In genomic region chr10:77258041-77258590, GRCm38 (mm10) we compare ENCODE assay signal across 8 mouse cellular contexts. TPM values are rescaled to one million over a fixed set of nuclear protein-coding genes. Genes with fewer than 3 reads are reported as not detected.
DNase-seq lines count a peak whose midpoint lies in the region; ATAC-seq and TF ChIP-seq lines count a peak whose summit lies in the region.

No protein-coding gene starts in this region.

- H3K36me3 ChIP-seq in lung, postnatal 0 days (ENCODE audit: insufficient read depth, low read length), result 0 out of 2 replicates have a peak, but pooled peaks cover 7% of the 10 kb centered on the region
- H3K36me3 ChIP-seq in limb, embryonic 14.5 days (ENCODE audit: control insufficient read depth, insufficient read depth, low read length), result peaks cover 24% of the 10 kb centered on the region
- H3K36me3 ChIP-seq in stomach, embryonic 15.5 days, result 0 out of 2 replicates have a peak, but pooled peaks cover 5% of the 10 kb centered on the region

- no peak for TF ChIP-seq POLR2A in limb, embryonic 14.5 days (IDR thresholded peaks at IDR 0.05; ENCODE audit: borderline replicate concordance, extremely low read depth, insufficient read depth, insufficient read length)

- peak; percentile 36 for DNase-seq in cerebellum, adult 11-12 months
- DNase-seq in cerebellum, postnatal 10 days, result no peak
- DNase-seq in lung, postnatal 0 days (ENCODE audit: low spot score), result no peak
- no peak for DNase-seq in lung, postnatal 14 days
- no peak for DNase-seq in limb, embryonic 14.5 days (ENCODE audit: low spot score)
- no peak for DNase-seq in gastrocnemius, adult 8-10 months (ENCODE audit: low spot score in 2 of 2)
- no peak for DNase-seq in gastrocnemius, postnatal 4 days (ENCODE audit: low spot score in 2 of 2)

- no peaks in the 10 kb centered on the region for H3K27me3 ChIP-seq in lung, postnatal 0 days (replicated peaks; ENCODE audit: insufficient read depth, low read length)
- no peaks in the 10 kb centered on the region for H3K27me3 ChIP-seq in limb, embryonic 14.5 days (ENCODE audit: control insufficient read depth, insufficient read depth, low read length)
- no peaks in the 10 kb centered on the region for H3K27me3 ChIP-seq in stomach, embryonic 15.5 days (replicated peaks)

- H3K9ac ChIP-seq in lung, postnatal 0 days (replicated peaks; ENCODE audit: low read depth), result no peak overlapping the region
- H3K9ac ChIP-seq in limb, embryonic 14.5 days (ENCODE audit: low read depth, low read length, severe bottlenecking), result peak overlapping the region; percentile 69; the same call in 1 of the 2 replicates
- no peak overlapping the region; the same call in 1 of the 2 replicates for H3K9ac ChIP-seq in stomach, embryonic 15.5 days

- H3K4me1 ChIP-seq in lung, postnatal 0 days (ENCODE audit: insufficient read depth, low read depth, low read length), result no peaks in the 10 kb centered on the region
- H3K4me1 ChIP-seq in limb, embryonic 14.5 days (ENCODE audit: control insufficient read depth, insufficient read depth, low read length), result peaks cover 20% of the 10 kb centered on the region
- H3K4me1 ChIP-seq in stomach, embryonic 15.5 days, result 0 out of 2 replicates have a peak, but pooled peaks cover 5% of the 10 kb centered on the region

- TF ChIP-seq CTCF in lung, postnatal 0 days (IDR thresholded peaks at IDR 0.05), result no peak; the same call in 1 of the 2 replicates

- H3K27ac ChIP-seq in lung, postnatal 0 days (ENCODE audit: low read length), result no peak overlapping the region
- H3K27ac ChIP-seq in limb, embryonic 14.5 days (replicated peaks; ENCODE audit: low read depth, low read length), result no peak overlapping the region
- no peak overlapping the region for H3K27ac ChIP-seq in stomach, embryonic 15.5 days

- no peaks in the 10 kb centered on the region for H3K9me3 ChIP-seq in lung, postnatal 0 days (ENCODE audit: low read length)
- H3K9me3 ChIP-seq in limb, embryonic 14.5 days (ENCODE audit: control insufficient read depth, low read length), result no peaks in the 10 kb centered on the region
- no peaks in the 10 kb centered on the region for H3K9me3 ChIP-seq in stomach, embryonic 15.5 days

- ATAC-seq in lung, postnatal 0 days, result no peak
- ATAC-seq in limb, embryonic 14.5 days (ENCODE audit: low FRiP score, low read depth), result no peak
- ATAC-seq in stomach, embryonic 15.5 days (ENCODE audit: insufficient read depth, low FRiP score, low read depth), result no peak

- peak overlapping the region; percentile 93; the same call in 1 of the 2 replicates for H3K4me3 ChIP-seq in lung, postnatal 0 days (ENCODE audit: low read depth, low read length)
- peak overlapping the region; percentile 95 for H3K4me3 ChIP-seq in limb, embryonic 14.5 days (replicated peaks; ENCODE audit: low read length)
- peak overlapping the region; percentile 83 for H3K4me3 ChIP-seq in stomach, embryonic 15.5 days (replicated peaks)

- TF ChIP-seq EP300 in lung, postnatal 0 days (IDR thresholded peaks at IDR 0.05), result no peak

- WGBS in lung, postnatal 0 days, result 54% methylated on average over 4 of the region's 4 CpGs
- 55% methylated on average over 4 of the region's 4 CpGs for WGBS in limb, embryonic 14.5 days
- WGBS in stomach, embryonic 15.5 days, result 55% methylated on average over 4 of the region's 4 CpGs

- H3K4me2 ChIP-seq in lung, postnatal 0 days (replicated peaks; ENCODE audit: low read depth, low read length), result peak overlapping the region; percentile 81
- H3K4me2 ChIP-seq in limb, embryonic 14.5 days (replicated peaks; ENCODE audit: low read depth, low read length, severe bottlenecking), result peak overlapping the region; percentile 75
- peak overlapping the region; percentile 87 for H3K4me2 ChIP-seq in stomach, embryonic 15.5 days

RNA-seq across cellular contexts. Expression of gene Pofut2, which starts 0.9 kb away (rescaled TPM):
- 84.2 and 84.4 TPM in 2 replicates for polyA plus RNA-seq in lung, postnatal 0 days (2015; fragmentation: Nextera tagmentation; extraction: Ambion mirVana)
- polyA plus RNA-seq in limb, embryonic 14.5 days (2012; rRNA removed), result 147 and 162 TPM in 2 replicates
- 167 and 168 TPM in 2 replicates for polyA plus RNA-seq in limb, embryonic 14.5 days (2014; fragmentation: Nextera tagmentation; extraction: Ambion mirVana)
- polyA plus RNA-seq in stomach, embryonic 15.5 days (2015; fragmentation: Nextera tagmentation; extraction: Ambion mirVana), result 117 and 124 TPM in 2 replicates
- total RNA-seq in gastrocnemius, adult 8-10 months (2022), result 10 to 100 TPM; 22.7 to 29.5 (median 23.8) TPM
- total RNA-seq in gastrocnemius, postnatal 4 days (2021), result 10 to 100 TPM; 66.7 to 70.2 TPM
